Mouse (Mus musculus): ENCODE measurements at regions not wholly inside any gene's neighbourhood (a gene's known extent, or its start where the extent isn't known, plus 50 kb on each side); places are given as distances from the start of the nearest gene placed in this dataset.

DNA sequence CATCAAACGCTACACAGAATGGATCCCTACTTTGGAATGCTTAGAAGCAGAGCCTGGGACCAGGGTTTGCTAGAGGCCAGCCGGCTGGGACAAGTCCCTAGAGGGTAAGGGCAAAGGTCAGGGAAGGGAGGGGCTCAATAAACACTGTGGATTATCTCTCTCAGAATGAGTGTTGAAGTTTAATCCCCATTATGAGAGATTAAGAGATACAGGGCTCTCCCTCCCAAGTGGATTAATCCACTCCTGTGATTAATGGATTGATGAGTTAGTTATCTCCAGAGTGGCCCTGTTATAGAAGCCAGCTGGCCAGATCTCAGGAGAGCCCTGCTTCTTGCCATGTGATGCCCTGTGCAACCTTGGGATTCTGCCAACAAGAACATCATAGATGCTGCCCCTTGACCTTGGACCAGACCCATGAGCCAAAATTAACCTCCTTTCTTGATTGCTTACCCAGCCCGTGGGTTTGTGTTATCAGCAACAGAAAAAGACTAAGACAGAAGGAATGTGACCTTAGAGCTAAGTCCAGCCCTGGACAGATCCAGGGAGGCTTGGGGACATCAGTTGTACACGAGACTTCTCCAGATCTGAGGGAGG, 119.6 kb upstream of the Slc22a12 start:
- TF ChIP-seq POLR2A (IDR thresholded peaks at IDR 0.05; ENCODE audit: insufficient read depth, low read depth, low read length) (no peak), CTCF (IDR thresholded peaks at IDR 0.05; ENCODE audit: insufficient read depth, low read depth, low read length) (no peak)

All from olfactory bulb, adult 2 months (tissue).